Mouse (Mus musculus) midbrain, postnatal 0 days (tissue): ENCODE data around the gene Styxl1. TPM values are rescaled to one million over a fixed set of nuclear protein-coding genes. Genes with fewer than 3 reads are reported as not detected.
A peak's percentile ranks its signal among the peaks of the same experiment; 100 is the strongest.

Experiments
- ATAC-seq: fragments of 200-750 bp; cut with Nextera tagmentation; 2 replicates; pipeline ENCODE4 v1.8.0; 2017; ENCODE audit warnings: moderate number of reproducible peaks, mild to moderate bottlenecking, moderate TSS enrichment, moderate library complexity; ENCODE audit not compliant: low FRiP score
- DNase-seq: peaks from one replicate; pipeline ENCODE4 v3.0.0-alpha.2; 2015; ENCODE audit warnings: low spot score
- H3K27ac ChIP-seq: fragments of 300-500 bp; sonication (generic); 2 replicates; pipeline ENCODE4 v1.5.1; 2014; ENCODE audit warnings: low read depth, mild to moderate bottlenecking, low read length, mixed read lengths
- H3K27me3 ChIP-seq: fragments of 300-500 bp; sonication (generic); 2 replicates; pipeline ENCODE4 v1.6.1; 2014; ENCODE audit warnings: low read length, control low read depth, mixed read lengths; ENCODE audit not compliant: insufficient read depth
- H3K36me3 ChIP-seq: fragments of 300-500 bp; sonication (generic); 2 replicates; pipeline ENCODE4 v1.6.1; 2014; ENCODE audit warnings: low read length, control low read depth, mixed read lengths; ENCODE audit not compliant: insufficient read depth
- H3K4me1 ChIP-seq: fragments of 300-500 bp; sonication (generic); 2 replicates; pipeline ENCODE4 v1.6.1; 2014; ENCODE audit warnings: mild to moderate bottlenecking, control low read depth, antibody characterized with exemption, low read length, mixed read lengths; ENCODE audit not compliant: insufficient read depth
- H3K4me2 ChIP-seq: fragments of 300-500 bp; sonication (generic); 2 replicates; pipeline ENCODE4 v1.6.1; 2014; ENCODE audit warnings: low read depth, mild to moderate bottlenecking, low read length, mixed read lengths; ENCODE audit not compliant: poor library complexity, severe bottlenecking
- H3K4me3 ChIP-seq: fragments of 300-500 bp; sonication (generic); 2 replicates; pipeline ENCODE4 v1.5.1; 2014; ENCODE audit warnings: low read depth, mild to moderate bottlenecking, low read length, moderate library complexity
- H3K9ac ChIP-seq: fragments of 300-500 bp; sonication (generic); replicated peaks from 2 replicates; pipeline ENCODE4 v1.6.1; 2014; ENCODE audit warnings: mild to moderate bottlenecking, low read length, moderate library complexity, mixed read lengths; ENCODE audit not compliant: poor library complexity, severe bottlenecking
- H3K9me3 ChIP-seq: fragments of 300-500 bp; sonication (generic); 2 replicates; pipeline ENCODE4 v1.6.1; 2016; ENCODE audit warnings: low read length, control low read depth
- CTCF ChIP-seq: IDR thresholded peaks from 2 replicates; pipeline ENCODE4 v1.5.1; 2016; ENCODE audit warnings: antibody characterized with exemption, mild to moderate bottlenecking
- WGBS: fragments of 180-500 bp; shearing (Covaris S2); extraction: QIAGEN DNeasy Blood & Tissue Kit; methylation state at CpG from one replicate; pipeline ENCODE4 v1.1.7; 2014; 5-methylcytosine and 5-hydroxymethylcytosine counted together
- polyA plus RNA-seq: library from polyadenylated mRNA; unstranded; fragments of >200 nt; fragmentation: Nextera tagmentation; extraction: Ambion mirVana; gene quantifications from 2 replicates; pipeline ENCODE4 v1.2.1, GENCODE M21; 2015
- total RNA-seq: library from RNA; depleted of rRNA; stranded (reverse); fragments of >200 nt; gene quantifications from 2 replicates; pipeline ENCODE4 v1.2.3, GENCODE M21; 2014

The Styxl1 gene
- total and polyA plus RNA-seq, 2 experiments from 2014 or later, result 0.44 TPM; not detected in 1

- Histone ChIP-seq H3K27me3 (no peaks in the 10 kb centered on the region), H3K27ac (no peak overlapping the region), H3K9me3 (no peaks in the 10 kb centered on the region), H3K4me1 (peaks cover 11% of the 10 kb centered on the region; the same call in 1 of the 2 replicates), H3K4me2 (no peak overlapping the region), H3K9ac (no peak overlapping the region), H3K4me3 (no peak overlapping the region), H3K36me3 (peaks cover 24% of the 10 kb centered on the region)
- TF ChIP-seq CTCF, result no peak
- ATAC-seq, result no peak
- WGBS, result 87% methylated on average over 8 of the region's 8 CpGs
- DNase-seq, result no peak
Observed at GRCm38 (mm10) chr5:135780331-135780730, 2.1 kb upstream of the Styxl1 start.

- peak within 1 kb of the TSS; percentile 91 for H3K27ac ChIP-seq
- no peak for TF ChIP-seq CTCF
- H3K4me3 ChIP-seq, result peak within 1 kb of the TSS; percentile 74
- peak; percentile 100 for DNase-seq
- no peaks in the 10 kb centered on the region for H3K27me3 ChIP-seq
- ATAC-seq, result peak; percentile 98
- WGBS, result 2% methylated on average over 70 of the region's 70 CpGs
- H3K9me3 ChIP-seq, result no peaks in the 10 kb centered on the region
- H3K4me2 ChIP-seq, result peak within 1 kb of the TSS; percentile 89
- peaks cover 11% of the 10 kb centered on the region for H3K36me3 ChIP-seq
- peaks cover 11% of the 10 kb centered on the region; the same call in 1 of the 2 replicates for H3K4me1 ChIP-seq
- H3K9ac ChIP-seq, result peak within 1 kb of the TSS; percentile 95
Observed at GRCm38 (mm10) chr5:135778471-135779445, 573 bp upstream of the Styxl1 start, which contains the start of gene Mdh2. Gene Mdh2, plus strand, starts transcription at chr5:135778480.

GRCm38 (mm10) chr5:135776546-135776945, 1.6 kb downstream of the Styxl1 start:
- Histone ChIP-seq H3K9me3 (no peaks in the 10 kb centered on the region), H3K36me3 (no peaks in the 10 kb centered on the region), H3K4me3 (no peak overlapping the region), H3K27ac (no peak overlapping the region), H3K4me2 (no peak overlapping the region), H3K4me1 (peaks cover 11% of the 10 kb centered on the region; the same call in 1 of the 2 replicates), H3K9ac (peak overlapping the region; percentile 82; the same call in 1 of the 2 replicates), H3K27me3 (no peaks in the 10 kb centered on the region)
- DNase-seq (no peak), ATAC-seq (no peak)
- no peak for TF ChIP-seq CTCF
- 71% methylated on average over 4 of the region's 4 CpGs for WGBS

- Histone ChIP-seq H3K4me2 (no peak overlapping the region), H3K9ac (no peak overlapping the region), H3K27me3 (no peaks in the 10 kb centered on the region), H3K4me3 (no peak overlapping the region), H3K9me3 (no peaks in the 10 kb centered on the region), H3K27ac (no peak overlapping the region), H3K36me3 (no peaks in the 10 kb centered on the region), H3K4me1 (peaks cover 2% of the 10 kb centered on the region; the same call in 1 of the 2 replicates)
- ATAC-seq (no peak), DNase-seq (no peak)
- WGBS, result 71% methylated on average over 3 of the region's 3 CpGs
- no peak for TF ChIP-seq CTCF
Observed at GRCm38 (mm10) chr5:135772519-135772918, 5.7 kb downstream of the Styxl1 start.

GRCm38 (mm10) chr5:135764971-135765370, 13.2 kb downstream of the Styxl1 start:
- H3K36me3 ChIP-seq, result no peaks in the 10 kb centered on the region
- no peak overlapping the region for H3K9ac ChIP-seq
- no peak overlapping the region for H3K27ac ChIP-seq
- H3K4me1 ChIP-seq, result no peaks in the 10 kb centered on the region
- WGBS, result 63% methylated on average over 3 of the region's 3 CpGs
- no peak for TF ChIP-seq CTCF
- no peak overlapping the region for H3K4me3 ChIP-seq
- no peak for ATAC-seq
- no peak for DNase-seq
- no peaks in the 10 kb centered on the region for H3K27me3 ChIP-seq
- H3K9me3 ChIP-seq, result no peaks in the 10 kb centered on the region
- no peak overlapping the region for H3K4me2 ChIP-seq

- TF ChIP-seq CTCF, result peak; percentile 92
- 2% methylated on average over 7 of the region's 7 CpGs for WGBS
- H3K36me3 ChIP-seq, result no peaks in the 10 kb centered on the region
- ATAC-seq (no peak), DNase-seq (peak; percentile 88)
- no peaks in the 10 kb centered on the region for H3K4me1 ChIP-seq
- H3K9me3 ChIP-seq, result no peaks in the 10 kb centered on the region
- no peak overlapping the region for H3K4me2 ChIP-seq
- no peaks in the 10 kb centered on the region for H3K27me3 ChIP-seq
- H3K4me3 ChIP-seq, result no peak overlapping the region
- no peak overlapping the region for H3K27ac ChIP-seq
- no peak overlapping the region for H3K9ac ChIP-seq
Observed at GRCm38 (mm10) chr5:135763526-135763925, 14.7 kb downstream of the Styxl1 start.
